Mouse (Mus musculus): ENCODE results near the gene Rxrb.

- no peak for TF ChIP-seq POLR2A (IDR thresholded peaks at IDR 0.05; ENCODE audit: borderline replicate concordance, extremely low read depth, low read depth, low read length)
- no peak for TF ChIP-seq CTCF (IDR thresholded peaks at IDR 0.05; ENCODE audit: insufficient read depth, low read length)
Measured at GRCm38 (mm10) chr17:34057224-34057623, 25.6 kb downstream of the Rxrb start.
